In the genomic region with DNA sequence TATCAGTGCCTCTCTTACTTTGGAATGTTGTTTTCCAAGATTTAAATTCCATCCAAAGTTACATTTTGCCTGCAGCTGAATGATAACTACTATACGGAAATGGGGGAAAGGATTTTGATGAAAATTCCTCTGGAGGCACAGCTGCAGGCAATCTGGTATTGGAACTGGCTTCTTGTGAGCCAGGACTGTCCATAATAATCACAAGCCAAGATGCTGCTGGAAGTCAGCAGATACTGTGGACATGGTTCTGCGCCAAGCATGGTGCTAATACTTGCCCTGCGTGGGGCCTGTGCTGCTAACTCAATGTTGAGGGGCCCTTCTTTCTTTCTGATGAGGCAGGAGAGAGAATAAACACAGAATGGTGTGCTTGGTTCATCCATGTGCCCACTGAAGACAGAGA, we compare ENCODE assay signal across 30 mouse cellular contexts. TPM values are rescaled to one million over a fixed set of nuclear protein-coding genes. Genes with fewer than 3 reads are reported as not detected.
A peak's percentile ranks its signal among the peaks of the same experiment; 100 is the strongest.
DNase-seq lines count a peak whose midpoint lies in the region; ATAC-seq and TF ChIP-seq lines count a peak whose summit lies in the region.
"Had no signal": no experiment of that assay in that cellular context is flagged by ENCODE, and none has a peak within 500 bp of the region (broad histone marks: within the 10 kb centered on the region; RNA-seq: fewer than 3 reads in every experiment).

No protein-coding gene starts in this region.

- intact Hi-C loops in gastrocnemius, adult 2 months (cut with DNase I): no loop called here
- intact Hi-C loops in heart, postnatal 14 days (cut with DNase I): no loop called here

- H3K27ac ChIP-seq in gastrocnemius, adult 2 months: no peak overlapping the region
- H3K27ac ChIP-seq in heart, embryonic 16.5 days (ENCODE audit: low read length): peak overlapping the region; percentile 10; the same call in 1 of the 2 replicates
- H3K27ac ChIP-seq in heart, embryonic 11.5 days (ENCODE audit: low read depth, low read length): no peak overlapping the region
- H3K27ac ChIP-seq in lung, embryonic 16.5 days (ENCODE audit: low read length): no peak overlapping the region
- H3K27ac ChIP-seq: heart, adult 2 months; hindbrain, embryonic 10.5 days; intestine, embryonic 15.5 days; midbrain, embryonic 12.5 days; neural tube, embryonic 15.5 days had no signal

- TF ChIP-seq CTCF in gastrocnemius, adult 2 months (IDR thresholded peaks at IDR 0.05): no peak

- no peak overlapping the region for H3K9ac ChIP-seq in heart, embryonic 16.5 days (ENCODE audit: low read length)
- no peak overlapping the region for H3K9ac ChIP-seq in heart, embryonic 11.5 days (ENCODE audit: low read depth, low read length)
- H3K9ac ChIP-seq in lung, embryonic 16.5 days (ENCODE audit: low read length): no peak overlapping the region
- H3K9ac ChIP-seq: forebrain, postnatal 0 days; intestine, embryonic 15.5 days; liver, postnatal 0 days; midbrain, embryonic 12.5 days; neural tube, embryonic 15.5 days had no signal

- WGBS in heart, embryonic 16.5 days: 58% methylated on average over 3 of the region's 3 CpGs
- 71% methylated on average over 3 of the region's 3 CpGs for WGBS in heart, embryonic 11.5 days (ENCODE audit: insufficient replicate concordance)
- WGBS in lung, embryonic 16.5 days: 63% methylated on average over 3 of the region's 3 CpGs

- no peak overlapping the region for H3K4me3 ChIP-seq in gastrocnemius, adult 2 months
- no peak overlapping the region for H3K4me3 ChIP-seq in heart, embryonic 16.5 days (ENCODE audit: low read length)
- H3K4me3 ChIP-seq in heart, embryonic 11.5 days (ENCODE audit: low read depth, low read length): no peak overlapping the region
- H3K4me3 ChIP-seq in lung, embryonic 16.5 days (ENCODE audit: low read length): no peak overlapping the region
- H3K4me3 ChIP-seq: heart, adult 2 months; hindbrain, embryonic 10.5 days; intestine, embryonic 15.5 days; midbrain, embryonic 12.5 days; neural tube, embryonic 15.5 days had no signal

- DNase-seq in gastrocnemius, adult 2 months: peak; percentile 34
- DNase-seq in gastrocnemius, postnatal 25 days: no peak
- DNase-seq in lung, postnatal 25 days (ENCODE audit: low spot score): no peak
- DNase-seq in heart, postnatal 14 days: peak; percentile 17 to 23
- no peak for DNase-seq in adipocyte (ENCODE audit: low spot score)
- DNase-seq: adrenal gland, adult 2 months; cerebellum, adult 11 months; cerebellum, adult 9-11 months; forebrain, postnatal 0 days; liver, postnatal 0 days; right cerebral cortex, adult 18-20 months; right cerebral cortex, postnatal 4 days; thymus, adult 2 months had no signal

- no peaks in the 10 kb centered on the region for H3K9me3 ChIP-seq in heart, embryonic 16.5 days (replicated peaks; ENCODE audit: control insufficient read depth, low read length)
- H3K9me3 ChIP-seq in heart, embryonic 11.5 days (replicated peaks; ENCODE audit: control insufficient read depth, low read length): no peaks in the 10 kb centered on the region
- H3K9me3 ChIP-seq in lung, embryonic 16.5 days (ENCODE audit: control insufficient read depth, low read length): no peaks in the 10 kb centered on the region
- H3K9me3 ChIP-seq: hindbrain, embryonic 10.5 days; intestine, embryonic 15.5 days; midbrain, embryonic 12.5 days; neural tube, embryonic 15.5 days had no signal

- H3K4me2 ChIP-seq in heart, embryonic 16.5 days (ENCODE audit: low read depth, low read length): no peak overlapping the region
- H3K4me2 ChIP-seq in heart, embryonic 11.5 days: no peak overlapping the region
- H3K4me2 ChIP-seq in lung, embryonic 16.5 days (ENCODE audit: low read depth, low read length): no peak overlapping the region
- H3K4me2 ChIP-seq: intestine, embryonic 15.5 days; liver, embryonic 11.5 days; midbrain, embryonic 12.5 days; neural tube, embryonic 15.5 days had no signal

- no peaks in the 10 kb centered on the region for H3K27me3 ChIP-seq in heart, embryonic 16.5 days (ENCODE audit: control insufficient read depth, insufficient read depth, low read length)
- H3K27me3 ChIP-seq in heart, embryonic 11.5 days (ENCODE audit: control insufficient read depth, insufficient read depth, low read length): no peaks in the 10 kb centered on the region
- H3K27me3 ChIP-seq in lung, embryonic 16.5 days (ENCODE audit: control insufficient read depth, insufficient read depth, low read depth, low read length): no peaks in the 10 kb centered on the region
- H3K27me3 ChIP-seq: intestine, embryonic 15.5 days; midbrain, embryonic 12.5 days; neural tube, embryonic 15.5 days; Patski had no signal

- ATAC-seq in heart, embryonic 16.5 days (replicated peaks; ENCODE audit: extremely low read depth, insufficient read depth, low FRiP score): no peak
- ATAC-seq in heart, embryonic 11.5 days (replicated peaks; ENCODE audit: insufficient number of reproducible peaks, low FRiP score, low TSS enrichment): no peak
- ATAC-seq in lung, embryonic 16.5 days (ENCODE audit: low read depth): peak; percentile 59; the same call in 1 of the 2 replicates
- ATAC-seq: forebrain, postnatal 0 days; hindbrain, embryonic 16.5 days; intestine, embryonic 15.5 days; liver, postnatal 0 days; Patski had no signal

- H3K36me3 ChIP-seq in heart, embryonic 16.5 days (ENCODE audit: control insufficient read depth, insufficient read depth): no peaks in the 10 kb centered on the region
- no peaks in the 10 kb centered on the region for H3K36me3 ChIP-seq in heart, embryonic 11.5 days (ENCODE audit: control insufficient read depth, insufficient read depth, low read length)
- H3K36me3 ChIP-seq in lung, embryonic 16.5 days (ENCODE audit: control insufficient read depth, insufficient read depth, low read length): no peaks in the 10 kb centered on the region
- H3K36me3 ChIP-seq: hindbrain, embryonic 10.5 days; intestine, embryonic 15.5 days; midbrain, embryonic 12.5 days; neural tube, embryonic 15.5 days had no signal

- no peaks in the 10 kb centered on the region for H3K4me1 ChIP-seq in heart, embryonic 16.5 days (ENCODE audit: control insufficient read depth, insufficient read depth, low read length)
- no peaks in the 10 kb centered on the region for H3K4me1 ChIP-seq in heart, embryonic 11.5 days (ENCODE audit: control insufficient read depth, insufficient read depth, low read length)
- no peaks in the 10 kb centered on the region for H3K4me1 ChIP-seq in lung, embryonic 16.5 days (replicated peaks; ENCODE audit: control insufficient read depth, insufficient read depth, low read length)
- H3K4me1 ChIP-seq: hindbrain, embryonic 10.5 days; intestine, embryonic 15.5 days; midbrain, embryonic 12.5 days; neural tube, embryonic 15.5 days had no signal

RNA-seq across cellular contexts. Expression of gene Olfr267, which starts 24.1 kb away (rescaled TPM):
- total RNA-seq in gastrocnemius, adult 2 months (2021): under 1 TPM in 1 of 2 experiments, not detected in 1; 0.11 TPM
- not detected for total RNA-seq in gastrocnemius, postnatal 25 days (2021)
- polyA plus RNA-seq in heart, embryonic 16.5 days (2015; fragmentation: Nextera tagmentation; extraction: Ambion mirVana): not detected in 2 replicates
- polyA plus RNA-seq in heart, embryonic 11.5 days (2014; fragmentation: Nextera tagmentation; extraction: Ambion mirVana): 0.11 TPM in 1 of 2 replicates, not detected in the other
- polyA plus RNA-seq in lung, embryonic 16.5 days (2015; fragmentation: Nextera tagmentation; extraction: Ambion mirVana): not detected in 2 replicates
- total RNA-seq in heart, postnatal 14 days (2021): under 1 TPM; 0.12 to 0.20 TPM
- total RNA-seq: ES-E14; megakaryocyte, adult 5-6 weeks had no signal
- polyA plus RNA-seq: adrenal gland, adult 2 months; embryonic facial prominence, embryonic 11.5 days; forebrain, postnatal 0 days; hindbrain, embryonic 10.5 days; hindbrain, embryonic 16.5 days; intestine, embryonic 15.5 days; kidney, embryonic 16.5 days; limb, embryonic 11.5 days; liver, embryonic 11.5 days; liver, postnatal 0 days; neural tube, embryonic 15.5 days; Patski; stomach, embryonic 14.5 days; thymus, adult 2 months had no signal

Comparison
In these comparisons a context has a peak if more than half of its experiments do, and no peak if none do; other contexts are left out.
1. DNase-seq: peak in gastrocnemius, adult 2 months (single experiment) and heart, postnatal 14 days (2 of 2); none in gastrocnemius, postnatal 25 days (single experiment), lung, postnatal 25 days (single experiment) and adipocyte (single experiment).